Mouse (Mus musculus) lung, postnatal 10 days (tissue): ENCODE measurements at regions not wholly inside any gene's neighbourhood (a gene's known extent, or its start where the extent isn't known, plus 50 kb on each side); places are given as distances from the start of the nearest gene placed in this dataset.

ENCODE experiments used
- DNase-seq: peaks from one replicate; pipeline ENCODE4 v3.0.0; 2021

DNA sequence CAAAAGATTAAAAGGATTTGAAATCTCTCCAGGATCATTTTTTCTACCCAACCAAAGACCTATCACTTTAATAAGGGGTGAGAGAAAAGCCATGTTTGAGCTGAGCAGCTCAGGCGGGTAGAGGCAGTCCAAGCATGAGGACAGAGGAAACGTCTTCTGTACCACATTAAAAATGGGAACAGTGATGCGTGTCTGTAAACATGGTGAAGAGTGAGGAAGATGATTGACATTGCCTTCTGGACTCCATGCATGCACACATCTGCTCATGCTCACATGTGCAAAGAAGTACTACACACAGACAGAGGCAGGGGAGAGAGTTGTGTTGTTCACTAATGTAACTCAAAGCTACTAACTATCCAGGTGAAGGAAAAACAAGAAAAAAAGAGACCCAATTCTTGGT lies 243.4 kb upstream of the Htr2a start:
- no peak for DNase-seq

DNA sequence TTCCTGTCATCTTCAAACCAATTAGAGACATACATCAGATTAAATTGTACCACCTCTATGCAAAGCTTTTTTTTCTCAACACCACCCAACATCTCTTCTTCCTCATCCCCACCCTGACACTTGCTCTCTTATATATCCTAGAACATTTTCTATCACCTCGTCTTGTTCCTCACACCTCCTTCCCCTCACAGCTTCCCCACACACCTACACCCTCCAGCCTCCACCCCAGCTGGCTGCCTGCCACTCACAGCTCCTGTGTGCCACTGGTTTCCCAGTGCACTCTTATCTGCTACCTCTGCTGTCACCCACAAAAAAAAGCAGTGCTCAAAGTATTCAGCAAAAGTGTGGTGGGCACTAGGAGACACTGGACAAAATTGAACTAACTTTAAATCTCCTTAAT lies 231.2 kb upstream of the Htr2a start:
- DNase-seq, result no peak

DNA sequence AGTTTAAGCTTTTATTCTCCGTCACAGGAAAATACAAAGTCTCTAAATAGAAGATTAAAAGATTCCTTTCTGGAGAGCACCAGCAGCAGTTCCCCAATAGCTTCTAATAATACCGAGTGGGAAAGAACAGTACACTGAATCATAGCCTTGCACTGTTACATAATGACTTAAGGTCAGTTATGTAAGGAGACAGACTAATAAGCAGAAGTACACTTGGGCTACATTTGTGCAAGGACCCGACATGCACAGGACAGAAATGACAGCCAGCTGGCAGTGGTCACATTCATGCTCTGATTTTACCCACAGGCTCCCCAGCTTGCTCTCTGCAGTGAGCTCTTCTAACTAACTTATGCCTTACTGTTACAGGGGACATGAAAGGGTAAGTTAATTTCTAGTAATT lies 212.4 kb upstream of the Htr2a start:
- DNase-seq, result no peak

DNA sequence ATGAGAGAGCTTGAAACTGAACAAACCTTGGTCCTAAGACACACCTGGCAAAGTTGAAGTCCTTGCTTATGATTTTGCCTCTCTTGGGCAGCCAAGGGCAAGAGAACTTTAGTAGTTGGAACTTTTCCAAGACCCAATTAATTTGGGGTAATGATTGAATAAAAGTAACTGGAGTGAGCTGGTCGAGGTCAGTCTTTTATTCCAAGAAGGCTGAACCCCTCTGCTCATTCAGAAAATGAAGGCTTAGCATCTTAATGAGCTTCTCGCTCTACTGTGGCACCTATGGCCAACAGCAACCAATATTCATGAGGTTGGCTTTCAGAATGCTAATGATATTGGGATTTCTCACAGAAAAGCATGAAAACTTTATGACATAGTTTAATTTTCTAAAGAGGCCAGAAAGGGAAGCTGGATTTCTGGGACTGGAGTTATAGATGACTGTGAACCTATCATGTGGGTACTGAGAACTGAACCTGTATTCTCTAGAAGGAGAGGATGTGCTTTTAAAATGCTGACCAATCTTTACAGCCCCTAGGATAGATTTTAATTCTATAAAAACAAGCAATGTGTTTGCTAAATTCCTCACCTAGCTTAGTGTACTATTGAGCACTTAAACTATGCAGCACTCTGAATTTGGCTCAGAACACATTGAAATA lies 176.5 kb upstream of the Htr2a start:
- DNase-seq, result no peak

DNA sequence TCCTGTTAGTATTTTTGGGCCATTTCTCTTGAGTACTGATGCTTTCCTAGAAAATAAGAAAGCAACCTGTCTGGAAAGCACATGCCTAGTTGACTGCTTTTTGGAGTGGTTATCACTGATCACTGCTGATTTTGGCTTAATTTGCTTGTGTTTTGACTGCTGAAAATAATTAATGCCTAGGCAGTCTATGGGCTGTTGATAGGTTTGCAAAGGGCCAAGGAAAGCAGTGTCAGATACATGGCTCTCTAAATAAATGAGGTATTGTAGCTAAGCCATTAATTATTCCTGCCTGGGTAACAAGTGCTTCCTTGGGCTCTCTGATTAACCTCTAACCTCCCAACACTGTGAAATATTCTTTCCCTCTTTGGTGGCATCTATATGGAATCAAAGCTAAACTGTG lies 145.1 kb upstream of the Htr2a start:
- DNase-seq, result no peak

DNA sequence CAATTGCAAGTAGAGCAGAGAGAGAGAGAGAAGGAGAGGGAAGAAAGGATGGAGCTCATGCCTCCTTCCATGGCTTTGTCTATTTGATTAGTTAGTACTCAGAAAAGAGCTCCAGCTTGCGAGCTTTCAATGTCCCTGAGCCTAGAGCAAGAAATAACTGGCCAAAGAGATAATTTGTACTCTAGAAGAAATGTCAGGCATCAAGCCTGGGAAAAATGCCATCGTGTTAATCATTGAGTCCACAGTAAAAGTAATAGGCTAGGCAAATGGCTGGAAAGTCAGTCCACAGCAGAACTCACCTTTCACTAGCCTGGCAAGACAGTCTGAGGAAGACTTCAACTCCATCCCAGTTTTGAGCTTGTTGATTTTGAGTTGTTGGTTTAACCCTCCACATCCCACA lies 129.1 kb upstream of the Htr2a start:
- DNase-seq, result no peak

DNA sequence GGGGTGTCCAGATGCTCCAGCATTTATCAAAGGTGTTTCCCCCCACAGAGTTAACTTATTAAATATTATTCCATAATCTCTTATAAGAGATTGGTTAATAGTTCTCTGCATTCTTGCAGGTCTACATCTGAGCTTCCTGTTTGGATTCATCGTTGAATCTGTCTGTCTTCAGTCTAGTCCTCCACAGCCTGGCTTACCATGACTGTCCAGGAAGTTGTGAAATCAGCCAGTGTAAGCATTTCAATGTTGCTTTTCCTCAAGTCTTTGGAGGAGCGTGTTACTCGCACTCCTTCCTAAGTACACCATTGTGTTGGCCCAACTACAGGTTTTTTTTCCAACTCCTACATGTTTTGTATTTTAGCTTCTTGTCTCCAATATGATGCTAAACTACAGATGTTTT lies 124.2 kb upstream of the Htr2a start:
- DNase-seq, result no peak

DNA sequence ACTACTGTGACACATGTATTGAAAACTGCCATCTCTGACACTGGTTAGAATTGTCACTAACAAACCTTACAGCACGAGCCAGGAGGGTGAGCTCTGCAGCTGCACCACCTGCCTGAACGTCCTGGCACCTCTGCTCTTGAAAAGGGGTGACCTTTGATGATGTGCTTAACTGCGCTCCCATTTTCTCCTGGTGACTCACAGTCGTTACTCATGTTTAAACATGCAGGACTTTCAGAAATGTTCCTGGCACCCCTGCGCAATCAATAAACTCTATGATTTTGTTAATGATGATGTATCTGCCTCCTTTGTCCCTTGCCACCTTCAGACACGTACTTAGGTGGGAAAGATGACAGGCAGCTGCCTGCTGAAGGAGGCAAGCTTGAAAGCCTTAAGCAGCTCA lies 121.1 kb upstream of the Htr2a start:
- DNase-seq, result no peak

DNA sequence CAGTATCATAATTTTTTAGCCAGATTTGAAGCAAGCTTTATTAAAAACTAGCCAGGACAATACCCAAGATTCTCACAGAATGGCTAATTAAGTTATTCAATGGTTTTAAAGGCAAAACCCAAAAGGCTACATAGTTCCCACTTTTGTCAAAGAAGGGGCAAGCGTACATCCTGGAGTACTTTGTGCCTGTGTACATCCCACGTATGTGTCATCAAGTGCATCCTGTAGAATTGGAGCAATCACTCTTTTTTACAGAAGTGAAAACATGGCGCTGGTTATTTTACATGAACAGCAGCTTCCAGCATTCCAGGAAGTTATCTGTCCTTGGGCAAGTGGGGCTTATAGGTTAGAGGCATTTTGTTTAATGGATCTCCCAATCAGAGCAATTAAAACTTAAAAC lies 119.0 kb upstream of the Htr2a start:
- DNase-seq, result no peak

DNA sequence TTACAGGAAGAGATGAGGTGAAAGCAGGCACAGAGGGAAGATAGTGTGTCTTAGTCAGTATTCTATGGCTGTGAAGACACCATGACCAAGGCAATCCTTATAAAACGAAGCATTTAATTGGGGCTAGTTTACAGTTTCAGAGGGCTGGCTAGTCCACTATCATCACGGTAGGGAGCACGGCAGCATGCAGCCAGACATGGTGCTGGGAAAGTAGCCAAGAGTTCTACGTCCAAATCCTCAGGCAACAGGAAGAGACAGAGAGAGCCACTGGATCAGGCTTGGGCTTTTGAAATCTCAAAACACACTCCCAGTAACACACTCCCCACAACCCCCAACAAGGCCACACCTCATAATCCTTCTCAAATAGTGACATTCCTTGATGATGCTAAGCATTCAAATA lies 113.4 kb upstream of the Htr2a start:
- no peak for DNase-seq

DNA sequence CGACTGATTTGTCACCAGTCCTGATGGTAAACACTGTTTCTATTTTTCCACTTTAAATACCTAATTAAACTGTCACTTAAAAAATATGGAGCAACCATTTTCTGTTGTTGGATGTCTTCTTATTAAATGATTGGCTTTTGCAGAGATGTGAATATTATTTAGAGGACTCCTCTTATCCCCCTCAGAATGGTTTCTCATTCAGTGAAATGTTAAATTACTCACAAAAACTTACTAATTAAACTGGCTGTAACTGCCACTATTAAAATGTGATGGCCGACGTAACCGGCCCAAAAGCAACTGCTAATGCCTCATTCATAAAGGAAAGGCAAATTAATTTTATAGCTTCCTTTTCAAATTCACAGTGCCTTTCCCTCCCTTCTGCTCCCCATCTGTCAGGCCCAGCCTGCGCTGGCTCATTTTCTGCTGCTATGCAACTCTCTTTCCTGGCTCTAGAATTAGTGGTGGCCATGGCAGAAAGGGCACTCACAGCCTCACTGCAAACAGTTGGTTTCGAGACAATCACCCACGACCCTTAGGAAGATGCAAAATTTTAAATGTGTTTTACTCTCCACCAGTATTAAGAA lies 111.2 kb upstream of the Htr2a start:
- DNase-seq, result no peak

DNA sequence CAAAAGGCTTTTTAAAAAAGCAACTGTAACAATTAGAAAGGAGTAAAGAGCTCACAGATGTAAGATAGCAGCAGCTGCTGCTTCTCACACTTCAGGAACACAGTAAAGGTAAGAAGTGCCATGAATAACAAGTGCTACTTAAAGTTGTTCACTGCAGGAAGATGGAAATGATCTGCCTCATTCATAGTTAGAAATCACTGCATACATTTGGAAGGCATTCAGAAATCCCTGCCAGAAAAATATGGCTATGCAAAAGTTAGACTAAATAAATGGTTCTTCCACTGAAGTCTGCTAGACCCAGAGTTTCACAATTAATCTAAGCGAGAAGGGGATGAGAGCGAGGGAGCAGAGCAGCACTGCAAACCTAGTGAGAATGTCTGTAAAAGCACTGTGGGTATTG lies 102.5 kb upstream of the Htr2a start:
- DNase-seq, result no peak

DNA sequence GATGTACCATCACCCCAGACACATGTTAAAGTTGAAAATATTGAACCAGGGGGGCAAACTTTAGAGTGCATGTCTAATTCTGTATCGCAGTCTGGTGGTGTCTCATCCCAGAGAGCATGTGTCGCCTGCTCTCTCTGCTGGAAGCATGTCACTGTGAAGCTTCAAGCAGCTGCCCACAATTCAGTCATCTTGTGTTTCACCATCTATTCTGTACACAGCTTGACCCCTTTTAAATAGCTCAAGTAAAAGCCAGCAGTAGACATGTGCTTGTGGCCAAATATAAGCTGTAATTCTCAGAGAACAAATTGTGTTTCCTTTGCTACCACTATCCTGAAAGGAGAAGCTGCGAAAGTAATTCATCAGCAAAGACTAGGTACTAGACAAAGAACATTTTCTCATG lies 96.6 kb upstream of the Htr2a start:
- no peak for DNase-seq

DNA sequence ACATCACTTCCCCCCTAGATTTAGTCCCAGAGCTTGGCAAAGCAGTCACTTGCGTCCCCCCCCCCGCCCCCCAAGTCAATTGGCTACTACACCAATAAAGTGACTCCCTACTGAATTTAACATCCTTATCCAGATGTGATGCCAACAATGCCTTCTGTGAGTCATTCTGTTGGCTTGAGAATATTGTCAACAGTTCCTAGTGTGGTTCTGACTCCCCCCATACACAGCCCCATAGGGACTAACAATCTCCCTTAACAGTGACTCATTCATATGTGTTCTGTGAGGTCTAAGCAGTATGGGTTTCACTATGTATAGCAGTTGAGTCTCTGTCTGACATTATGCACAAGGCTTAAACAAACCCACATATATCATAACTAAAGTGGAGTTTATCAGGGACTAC lies 89.5 kb upstream of the Htr2a start:
- DNase-seq, result no peak

DNA sequence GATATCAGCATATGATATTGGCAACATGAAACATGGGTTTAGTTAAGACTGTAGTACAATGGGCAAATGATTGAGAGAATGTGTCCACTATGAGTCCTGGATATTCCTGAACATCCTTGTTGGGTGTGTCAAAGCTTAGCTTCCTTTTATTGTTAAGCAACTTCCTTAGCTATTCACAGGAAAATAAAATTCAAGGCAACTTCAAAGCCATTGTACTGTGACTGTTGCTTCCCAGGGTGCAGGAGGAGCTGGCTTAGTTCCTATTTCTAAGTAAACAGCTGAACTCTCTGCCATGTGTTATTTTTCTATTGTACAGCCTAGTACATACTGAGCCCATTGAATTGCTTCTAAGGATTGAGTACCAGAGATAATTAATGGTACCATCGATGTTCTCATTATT lies 87.0 kb upstream of the Htr2a start:
- DNase-seq, result peak; percentile 42

DNA sequence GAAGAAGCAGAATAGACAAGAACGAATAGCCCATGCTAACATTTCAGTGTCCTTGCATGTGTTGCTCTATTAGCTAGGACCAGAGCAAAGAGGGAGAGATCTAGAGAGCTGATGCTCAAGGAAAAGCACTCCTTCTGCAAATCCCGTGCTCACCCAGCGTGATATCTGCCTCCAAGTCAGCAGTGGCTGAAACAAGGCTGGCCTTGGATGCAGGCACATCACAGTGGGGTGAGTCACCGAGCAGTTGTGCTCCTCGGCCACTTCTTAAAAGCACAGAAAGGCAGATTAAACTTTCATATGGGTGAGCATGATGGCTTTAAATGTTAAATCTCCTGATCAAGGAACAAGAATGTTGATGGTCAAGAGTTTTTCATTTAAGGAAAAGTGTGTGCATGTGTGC lies 82.3 kb upstream of the Htr2a start:
- DNase-seq, result no peak
